Mouse (Mus musculus): ENCODE measurements around the gene Wscd2.

DNA sequence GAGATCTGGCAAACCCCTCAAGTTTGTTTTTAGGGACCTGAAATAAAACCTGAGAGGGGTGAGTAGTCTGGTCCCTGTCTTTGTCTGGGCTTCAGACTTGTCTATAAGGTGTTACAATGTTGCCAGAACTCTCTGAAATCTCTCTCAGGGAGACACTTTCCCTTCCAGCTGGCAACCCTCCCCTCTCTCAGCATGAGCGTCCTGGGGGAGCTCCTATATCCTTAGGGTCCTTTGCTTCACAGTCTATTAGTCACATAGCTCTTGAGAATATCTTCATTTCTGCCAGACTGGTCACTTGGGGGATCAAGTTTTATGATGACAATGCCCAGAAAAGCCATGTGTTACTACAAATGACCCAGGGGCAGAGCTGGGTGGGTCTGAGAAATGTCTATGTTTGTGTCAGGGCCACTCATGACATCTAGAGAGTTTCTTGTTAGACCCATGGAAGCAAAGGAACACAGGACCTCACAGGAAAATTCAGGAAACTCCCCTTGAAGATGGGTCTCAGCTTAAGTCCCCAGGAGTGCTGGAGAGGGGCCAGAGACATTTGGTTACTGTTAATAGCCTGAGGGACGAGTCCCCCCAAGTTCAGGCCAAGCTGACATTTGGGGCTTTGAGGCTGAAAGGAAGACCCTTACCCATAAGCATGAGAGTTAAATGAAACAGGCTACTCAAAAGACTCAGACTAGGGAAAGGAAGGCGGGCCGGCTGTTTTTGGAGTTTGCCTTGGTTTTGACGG, 93.5 kb downstream of the Wscd2 start:
- TF ChIP-seq GATA1 (IDR thresholded peaks at IDR 0.05; ENCODE audit: borderline replicate concordance, low read length) (no peak), FLI1 (IDR thresholded peaks at IDR 0.05; ENCODE audit: low read length) (no peak)

All from megakaryocyte, embryonic 14.5 days (primary cell).